Mouse (Mus musculus) spleen, adult 2 months (tissue): ENCODE measurements around the gene Zfp661.

Source experiments
- CTCF ChIP-seq: fragments of 200-500 bp; IDR thresholded peaks from 2 replicates; pipeline ENCODE4 v1.5.1; 2011; ENCODE audit warnings: mild to moderate bottlenecking, inconsistent platforms; ENCODE audit not compliant: insufficient read depth, insufficient read length, insufficient replicate concordance; ENCODE audit errors: extremely low read depth
- POLR2A ChIP-seq: fragments of 200-500 bp; IDR thresholded peaks from 2 replicates; pipeline ENCODE4 v1.6.1; 2011; ENCODE audit warnings: low read depth, low read length, inconsistent platforms

GRCm38 (mm10) chr2:127635581-127635980 lies 48.7 kb upstream of the Zfp661 start:
- no peak for TF ChIP-seq POLR2A
- TF ChIP-seq CTCF: no peak
